Comparison of ENCODE assay signal across 13 mouse cellular contexts in the genomic region with DNA sequence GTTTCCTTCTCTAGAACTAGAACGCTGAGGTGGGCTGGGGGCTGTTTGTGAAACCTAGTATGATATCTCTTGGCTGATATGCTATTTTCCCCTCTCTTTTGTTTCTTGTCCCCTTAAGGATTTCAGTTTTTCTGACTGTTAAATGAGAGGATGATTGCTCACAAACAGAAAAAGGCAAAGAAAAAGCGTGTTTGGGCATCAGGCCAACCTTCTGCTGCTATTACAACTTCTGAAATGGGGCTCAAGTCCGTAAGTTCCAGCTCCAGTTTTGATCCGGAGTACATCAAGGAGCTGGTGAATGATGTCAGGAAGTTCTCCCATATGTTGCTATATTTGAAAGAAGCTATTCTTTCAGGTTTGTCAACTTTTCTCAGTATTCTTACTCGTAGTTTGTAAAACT. TPM values are rescaled to one million over a fixed set of nuclear protein-coding genes. Genes with fewer than 3 reads are reported as not detected.
DNase-seq lines count a peak whose midpoint lies in the region; ATAC-seq lines count a peak whose summit lies in the region.
"Had no signal": no experiment of that assay in that cellular context is flagged by ENCODE, and none has a peak within 500 bp of the region (broad histone marks: within the 10 kb centered on the region; RNA-seq: fewer than 3 reads in every experiment).

No protein-coding gene starts in this region.

- H3K9ac ChIP-seq in forebrain, embryonic 14.5 days (ENCODE audit: low read length), result no peak overlapping the region
- H3K9ac ChIP-seq in forebrain, embryonic 11.5 days (ENCODE audit: low read length), result no peak overlapping the region
- H3K9ac ChIP-seq in midbrain, embryonic 16.5 days (ENCODE audit: low read depth, low read length), result no peak overlapping the region
- H3K9ac ChIP-seq: forebrain, postnatal 0 days; liver, embryonic 13.5 days had no signal

- no peak overlapping the region for H3K27ac ChIP-seq in forebrain, embryonic 14.5 days (ENCODE audit: low read depth, low read length)
- H3K27ac ChIP-seq in forebrain, embryonic 11.5 days (ENCODE audit: low read depth, low read length), result no peak overlapping the region
- H3K27ac ChIP-seq in brown adipose tissue, adult 24 weeks (replicated peaks; ENCODE audit: low read depth, low read length), result no peak overlapping the region
- H3K27ac ChIP-seq in midbrain, embryonic 16.5 days (ENCODE audit: low read length), result no peak overlapping the region
- H3K27ac ChIP-seq: layer of hippocampus, adult 2 months; liver, embryonic 13.5 days had no signal

- WGBS in forebrain, embryonic 14.5 days, result 46% methylated on average over 5 of the region's 5 CpGs
- 85% methylated on average over 5 of the region's 5 CpGs for WGBS in forebrain, embryonic 11.5 days
- WGBS in midbrain, embryonic 16.5 days, result 75% methylated on average over 5 of the region's 5 CpGs

- H3K4me3 ChIP-seq in forebrain, embryonic 14.5 days (ENCODE audit: low read depth, low read length), result no peak overlapping the region
- no peak overlapping the region for H3K4me3 ChIP-seq in forebrain, embryonic 11.5 days (ENCODE audit: low read depth, low read length)
- H3K4me3 ChIP-seq in brown adipose tissue, adult 24 weeks (ENCODE audit: insufficient read depth, low read depth, low read length), result peak overlapping the region; percentile 26
- no peak overlapping the region for H3K4me3 ChIP-seq in midbrain, embryonic 16.5 days (ENCODE audit: low read depth, low read length)
- H3K4me3 ChIP-seq: layer of hippocampus, adult 2 months; liver, embryonic 13.5 days had no signal

- H3K9me3 ChIP-seq in forebrain, embryonic 14.5 days (replicated peaks; ENCODE audit: control insufficient read depth, low read length), result no peaks in the 10 kb centered on the region
- H3K9me3 ChIP-seq in forebrain, embryonic 11.5 days (ENCODE audit: control insufficient read depth, low read length), result no peaks in the 10 kb centered on the region
- H3K9me3 ChIP-seq in midbrain, embryonic 16.5 days (replicated peaks; ENCODE audit: control insufficient read depth, low read length, poor library complexity, severe bottlenecking), result no peaks in the 10 kb centered on the region
- H3K9me3 ChIP-seq: liver, embryonic 13.5 days had no signal

- intact Hi-C loops in heart, postnatal 10 days (cut with DNase I), result no loop called here

- no peaks in the 10 kb centered on the region for H3K4me1 ChIP-seq in forebrain, embryonic 14.5 days (ENCODE audit: control insufficient read depth, insufficient read depth, low read length)
- no peaks in the 10 kb centered on the region for H3K4me1 ChIP-seq in forebrain, embryonic 11.5 days (replicated peaks; ENCODE audit: control insufficient read depth, insufficient read depth, low read length)
- peaks cover 10% of the 10 kb centered on the region for H3K4me1 ChIP-seq in brown adipose tissue, adult 24 weeks (ENCODE audit: control insufficient read depth, insufficient read depth, insufficient read length, low read length)
- no peaks in the 10 kb centered on the region for H3K4me1 ChIP-seq in midbrain, embryonic 16.5 days (ENCODE audit: control insufficient read depth, insufficient read depth, low read length)

- peak; percentile 34 for DNase-seq in forebrain, embryonic 14.5 days (ENCODE audit: low spot score)
- DNase-seq in forebrain, embryonic 11.5 days (ENCODE audit: low spot score), result no peak
- peak; percentile 26 to 31 for DNase-seq in kidney, postnatal 4 days
- DNase-seq in kidney, adult 8-10 months, result no peak
- peak; percentile 39 to 48 for DNase-seq in heart, postnatal 10 days
- DNase-seq in frontal cortex, postnatal 36 days (ENCODE audit: low spot score in 2 of 2), result no peak
- DNase-seq: forebrain, postnatal 0 days; liver, embryonic 13.5 days had no signal

- H3K4me2 ChIP-seq in forebrain, embryonic 14.5 days (ENCODE audit: low read length), result no peak overlapping the region
- no peak overlapping the region for H3K4me2 ChIP-seq in forebrain, embryonic 11.5 days (ENCODE audit: low read depth, low read length, severe bottlenecking)
- no peak overlapping the region for H3K4me2 ChIP-seq in midbrain, embryonic 16.5 days (ENCODE audit: low read length)
- H3K4me2 ChIP-seq: liver, embryonic 13.5 days; midbrain, embryonic 11.5 days had no signal

- no peak for ATAC-seq in forebrain, embryonic 14.5 days
- no peak for ATAC-seq in forebrain, embryonic 11.5 days (replicated peaks; ENCODE audit: low FRiP score)
- ATAC-seq in midbrain, embryonic 16.5 days, result no peak
- ATAC-seq: activated CD4-positive, CD25-positive, alpha-beta regulatory T cell, adult 4 months; forebrain, postnatal 0 days had no signal

- H3K27me3 ChIP-seq in forebrain, embryonic 14.5 days (replicated peaks; ENCODE audit: control insufficient read depth, insufficient read depth, low read length), result peaks cover 3% of the 10 kb centered on the region; the same call in 1 of the 2 replicates
- no peaks in the 10 kb centered on the region for H3K27me3 ChIP-seq in forebrain, embryonic 11.5 days (ENCODE audit: control insufficient read depth, insufficient read depth, low read length)
- no peaks in the 10 kb centered on the region; the same call in 1 of the 2 replicates for H3K27me3 ChIP-seq in midbrain, embryonic 16.5 days (ENCODE audit: control insufficient read depth, insufficient read depth, low read depth, low read length)
- H3K27me3 ChIP-seq: liver, embryonic 13.5 days had no signal

- no peaks in the 10 kb centered on the region for H3K36me3 ChIP-seq in forebrain, embryonic 14.5 days (ENCODE audit: control insufficient read depth, insufficient read depth, low read length)
- no peaks in the 10 kb centered on the region for H3K36me3 ChIP-seq in forebrain, embryonic 11.5 days (ENCODE audit: control insufficient read depth, insufficient read depth, low read length)
- no peaks in the 10 kb centered on the region for H3K36me3 ChIP-seq in midbrain, embryonic 16.5 days (ENCODE audit: control insufficient read depth, insufficient read depth, low read length)
- H3K36me3 ChIP-seq: liver, embryonic 13.5 days had no signal

RNA-seq across cellular contexts. Expression of a gene that starts 21.4 kb away (rescaled TPM):
- 20.1 and 30.2 TPM in 2 replicates for polyA plus RNA-seq in forebrain, embryonic 14.5 days (2014; fragmentation: Nextera tagmentation; extraction: Ambion mirVana)
- 31.0 and 35.0 TPM in 2 replicates for polyA plus RNA-seq in forebrain, embryonic 11.5 days (2014; fragmentation: Nextera tagmentation; extraction: Ambion mirVana)
- polyA plus RNA-seq in brown adipose tissue, adult 24 weeks (2012; ENCODE audit: insufficient read depth, insufficient read length, missing spikeins), result 73.7 and 81.7 TPM in 2 replicates
- 100 to 1,000 TPM in 1 of 2 experiments, 10 to 100 TPM in 1; 93.7 to 109 TPM for total RNA-seq in heart, postnatal 10 days (2021)
- polyA plus RNA-seq in midbrain, embryonic 16.5 days (2015; fragmentation: Nextera tagmentation; extraction: Ambion mirVana), result 16.4 and 16.7 TPM in 2 replicates

Comparison
In these comparisons a context has a peak if more than half of its experiments do, and no peak if none do; other contexts are left out.
1. DNase-seq: peak in forebrain, embryonic 14.5 days (single experiment), kidney, postnatal 4 days (2 of 2) and heart, postnatal 10 days (2 of 2); none in forebrain, embryonic 11.5 days (single experiment), kidney, adult 8-10 months (0 of 2) and frontal cortex, postnatal 36 days (0 of 2).